8 mouse cellular contexts compared by ENCODE assay signal in genomic region chr12:85287809-85288485, GRCm38 (mm10). TPM values are rescaled to one million over a fixed set of nuclear protein-coding genes. Genes with fewer than 3 reads are reported as not detected.
DNase-seq lines count a peak whose midpoint lies in the region; ATAC-seq lines count a peak whose summit lies in the region.

Gene Acyp1, minus strand, starts transcription at chr12:85288438.

- peak within 1 kb of the TSS; percentile 65 for H3K4me3 ChIP-seq in erythroblast, embryonic 14.5 days (replicated peaks)
- peak within 1 kb of the TSS; percentile 59 for H3K4me3 ChIP-seq in heart, embryonic 15.5 days
- peak within 1 kb of the TSS; percentile 55 for H3K4me3 ChIP-seq in stomach, embryonic 16.5 days (replicated peaks; ENCODE audit: low read length)

- peak within 1 kb of the TSS; percentile 77 for H3K27ac ChIP-seq in heart, embryonic 15.5 days
- peak within 1 kb of the TSS; percentile 83 for H3K27ac ChIP-seq in stomach, embryonic 16.5 days (ENCODE audit: low read length)

- peak within 1 kb of the TSS; percentile 83 for H3K4me2 ChIP-seq in heart, embryonic 15.5 days
- H3K4me2 ChIP-seq in stomach, embryonic 16.5 days (ENCODE audit: low read depth, low read length): peak within 1 kb of the TSS; percentile 72

- no peaks in the 10 kb centered on the region for H3K36me3 ChIP-seq in erythroblast, embryonic 14.5 days (ENCODE audit: control insufficient read depth)
- H3K36me3 ChIP-seq in heart, embryonic 15.5 days: no peaks in the 10 kb centered on the region
- no peaks in the 10 kb centered on the region for H3K36me3 ChIP-seq in stomach, embryonic 16.5 days (ENCODE audit: control insufficient read depth, insufficient read depth, low read length)

- no peaks in the 10 kb centered on the region for H3K9me3 ChIP-seq in erythroblast, embryonic 14.5 days (ENCODE audit: control insufficient read depth, low read length)
- no peaks in the 10 kb centered on the region for H3K9me3 ChIP-seq in heart, embryonic 15.5 days (replicated peaks)
- H3K9me3 ChIP-seq in stomach, embryonic 16.5 days (replicated peaks; ENCODE audit: control insufficient read depth, low read length): no peaks in the 10 kb centered on the region

- 12% methylated on average over 21 of the region's 21 CpGs for WGBS in heart, embryonic 15.5 days
- WGBS in stomach, embryonic 16.5 days: 8% methylated on average over 21 of the region's 21 CpGs

- H3K4me1 ChIP-seq in erythroblast, embryonic 14.5 days (ENCODE audit: control insufficient read depth): peaks cover 15% of the 10 kb centered on the region
- H3K4me1 ChIP-seq in heart, embryonic 15.5 days (replicated peaks): peaks cover 31% of the 10 kb centered on the region
- peaks cover 11% of the 10 kb centered on the region; the same call in 1 of the 2 replicates for H3K4me1 ChIP-seq in stomach, embryonic 16.5 days (ENCODE audit: control insufficient read depth, insufficient read depth, low read length)

- H3K27me3 ChIP-seq in erythroblast, embryonic 14.5 days (ENCODE audit: control insufficient read depth): peaks cover 31% of the 10 kb centered on the region
- H3K27me3 ChIP-seq in heart, embryonic 15.5 days: no peaks in the 10 kb centered on the region
- no peaks in the 10 kb centered on the region for H3K27me3 ChIP-seq in stomach, embryonic 16.5 days (ENCODE audit: control insufficient read depth, insufficient read depth, low read length)

- H3K9ac ChIP-seq in heart, embryonic 15.5 days: peak within 1 kb of the TSS; percentile 65
- peak within 1 kb of the TSS; percentile 74 for H3K9ac ChIP-seq in stomach, embryonic 16.5 days (ENCODE audit: low read length)

- peak; percentile 58 for ATAC-seq in heart, embryonic 15.5 days (replicated peaks; ENCODE audit: insufficient number of reproducible peaks, insufficient read depth, low FRiP score, low read depth)
- ATAC-seq in stomach, embryonic 16.5 days (ENCODE audit: insufficient read depth, low FRiP score): peak; percentile 51; the same call in 1 of the 2 replicates

- DNase-seq in 3134 (ENCODE audit: extremely low read depth, insufficient read length, low spot score) (peak; percentile 77), MN1 (ENCODE audit: low spot score) (peak; percentile 79)
- no peak for DNase-seq in layer of hippocampus, postnatal 14 days (ENCODE audit: low spot score in 2 of 2)
- peak; percentile 28 for DNase-seq in lung, postnatal 25 days (ENCODE audit: low spot score)
- DNase-seq in cerebellum, postnatal 14 days: no peak

RNA-seq across cellular contexts. Expression of gene Acyp1, which starts in this region (rescaled TPM):
- polyA plus RNA-seq in erythroblast, embryonic 14.5 days (2012): 7.4 and 10.0 TPM in 2 replicates
- polyA plus RNA-seq in heart, embryonic 15.5 days (2015; fragmentation: Nextera tagmentation; extraction: Ambion mirVana): 57.5 and 71.7 TPM in 2 replicates
- 10 to 100 TPM; 32.8 to 36.8 TPM for total RNA-seq in layer of hippocampus, postnatal 14 days (2021)
- 39.5 and 50.6 TPM in 2 replicates for polyA plus RNA-seq in stomach, embryonic 16.5 days (2015; fragmentation: Nextera tagmentation; extraction: Ambion mirVana)

Comparison
In these comparisons a context has a peak if more than half of its experiments do, and no peak if none do; other contexts are left out.
1. DNase-seq: peak in 3134 (single experiment), MN1 (single experiment) and lung, postnatal 25 days (single experiment); none in layer of hippocampus, postnatal 14 days (0 of 2) and cerebellum, postnatal 14 days (0 of 2).
2. Peak in every context shown above with its lines, with median percentiles within 50 percentile points of each other: H3K4me3 ChIP-seq.